Mouse (Mus musculus) cerebellum, postnatal 25 days (tissue): ENCODE measurements around the gene Htr1b.

Experiments
- DNase-seq, 2 experiments: peaks; one replicate each; pipeline ENCODE4 v3.0.0; 2021; ENCODE audit warnings: mixed read lengths in 2 of 2

Htr1b gene

GRCm38 (mm10) chr9:81633437-81633973, at the start of gene Htr1b:
TSS of gene Htr1b (minus strand) at chr9:81633828.
- DNase-seq, result no peak

- no peak for DNase-seq
Measured at GRCm38 (mm10) chr9:81676716-81677115, 43.1 kb upstream of the Htr1b start.

- DNase-seq, result no peak
Measured at GRCm38 (mm10) chr9:81637486-81637885, 3.9 kb upstream of the Htr1b start.

GRCm38 (mm10) chr9:81635109-81635508, 1.5 kb upstream of the Htr1b start:
- DNase-seq, result peak in 1 of 2 experiments; percentile 6

- peak in 1 of 2 experiments; percentile 4 for DNase-seq
Measured at GRCm38 (mm10) chr9:81634163-81634562, 535 bp upstream of the Htr1b start.

- peak; percentile 30 to 32 for DNase-seq
Measured at GRCm38 (mm10) chr9:81632736-81633436, 742 bp downstream of the Htr1b start.

- peak in 1 of 2 experiments; percentile 26 for DNase-seq
Measured at GRCm38 (mm10) chr9:81632191-81632735, 1.4 kb downstream of the Htr1b start.

GRCm38 (mm10) chr9:81631581-81632091, 2.0 kb downstream of the Htr1b start:
- peak; percentile 18 to 21 for DNase-seq

GRCm38 (mm10) chr9:81626899-81627606, 6.6 kb downstream of the Htr1b start:
- DNase-seq, result peak; percentile 72 to 86

- DNase-seq, result no peak
Measured at GRCm38 (mm10) chr9:81625898-81626297, 7.7 kb downstream of the Htr1b start.

- DNase-seq, result no peak
Measured at GRCm38 (mm10) chr9:81622873-81623272, 10.8 kb downstream of the Htr1b start.

GRCm38 (mm10) chr9:81611022-81611421, 22.6 kb downstream of the Htr1b start:
- DNase-seq, result no peak
